Mouse (Mus musculus): Measurements from ENCODE around the gene Pnma3. TPM values are rescaled to one million over a fixed set of nuclear protein-coding genes. Genes with fewer than 3 reads are reported as not detected.

The Pnma3 gene
- not detected for polyA plus RNA-seq (2017; shearing (Covaris generic))

GRCm38 (mm10) chrX:73064415-73064793 is at the start of gene Pnma3:
Gene Pnma3 (plus strand): TSS chrX:73064787.

GRCm38 (mm10) chrX:73037003-73037402 is 27.6 kb upstream of the Pnma3 start, which contains the start of gene Pnma5:
Gene Pnma5 (minus strand): TSS chrX:73037103.

GRCm38 (mm10) chrX:73082267-73083055 is 17.9 kb downstream of the Pnma3 start, which contains the start of gene Xlr4a:
Gene Xlr4a (minus strand): TSS chrX:73082478.

GRCm38 (mm10) chrX:73096941-73097508 is 32.4 kb downstream of the Pnma3 start, which contains the start of gene Xlr3a:
Gene Xlr3a (minus strand): TSS chrX:73097095.

GRCm38 (mm10) chrX:73116747-73117146 is 52.2 kb downstream of the Pnma3 start, which contains the start of gene Gm14685:
Gene Gm14685 (plus strand): TSS chrX:73117047.

Other genes with a start within 250 kb of the Pnma3 start
- gene Gabrq, start 239.6 kb upstream of the Pnma3 start, polyA plus RNA-seq (2017; shearing (Covaris generic)), result not detected
- 69.4 TPM for gene Cetn2, start 146.4 kb upstream of the Pnma3 start, polyA plus RNA-seq (2017; shearing (Covaris generic))
- gene Nsdhl, start 146.2 kb upstream of the Pnma3 start, polyA plus RNA-seq (2017; shearing (Covaris generic)), result 13.7 TPM
- gene Zfp185, start 77.4 kb upstream of the Pnma3 start, polyA plus RNA-seq (2017; shearing (Covaris generic)), result 0.53 TPM
- gene Pnma5, start 27.7 kb upstream of the Pnma3 start, polyA plus RNA-seq (2017; shearing (Covaris generic)), result not detected
- 57.4 TPM for gene Xlr4a, start 17.7 kb downstream of the Pnma3 start, polyA plus RNA-seq (2017; shearing (Covaris generic))
- gene Xlr3a, start 32.3 kb downstream of the Pnma3 start, polyA plus RNA-seq (2017; shearing (Covaris generic)), result 1.7 TPM
- gene Gm14685, start 52.3 kb downstream of the Pnma3 start, polyA plus RNA-seq (2017; shearing (Covaris generic)), result 0.17 TPM
- not detected for gene Xlr5b, start 84.0 kb downstream of the Pnma3 start, polyA plus RNA-seq (2017; shearing (Covaris generic))
- gene DXBay18, start 84.7 kb downstream of the Pnma3 start, polyA plus RNA-seq (2017; shearing (Covaris generic)), result not detected
- gene Spin2d, start 112.2 kb downstream of the Pnma3 start, polyA plus RNA-seq (2017; shearing (Covaris generic)), result not detected
- gene Xlr3b, start 127.4 kb downstream of the Pnma3 start, polyA plus RNA-seq (2017; shearing (Covaris generic)), result 29.1 TPM
- 116 TPM for gene Xlr4b, start 149.5 kb downstream of the Pnma3 start, polyA plus RNA-seq (2017; shearing (Covaris generic))
- gene F8a, start 163.5 kb downstream of the Pnma3 start, polyA plus RNA-seq (2017; shearing (Covaris generic)), result 21.3 TPM
- gene Xlr4c, start 178.3 kb downstream of the Pnma3 start, polyA plus RNA-seq (2017; shearing (Covaris generic)), result 66.4 TPM
- not detected for gene Xlr3c, start 200.6 kb downstream of the Pnma3 start, polyA plus RNA-seq (2017; shearing (Covaris generic))
- gene Xlr5a, start 228.2 kb downstream of the Pnma3 start, polyA plus RNA-seq (2017; shearing (Covaris generic)), result not detected
- gene Xlr5c, start 228.2 kb downstream of the Pnma3 start, polyA plus RNA-seq (2017; shearing (Covaris generic)), result not detected

All from naive thymus-derived CD4-positive, alpha-beta T cell, adult 5 months (primary cell).